Mouse (Mus musculus) urinary bladder, postnatal 25 days (tissue): Measurements from ENCODE around the gene Pef1.
A peak's percentile ranks its signal among the peaks of the same experiment; 100 is the strongest.

Experiments used
- DNase-seq: peaks from one replicate; pipeline ENCODE4 v3.0.0; 2022; ENCODE audit warnings: low spot score

Pef1 gene

DNA sequence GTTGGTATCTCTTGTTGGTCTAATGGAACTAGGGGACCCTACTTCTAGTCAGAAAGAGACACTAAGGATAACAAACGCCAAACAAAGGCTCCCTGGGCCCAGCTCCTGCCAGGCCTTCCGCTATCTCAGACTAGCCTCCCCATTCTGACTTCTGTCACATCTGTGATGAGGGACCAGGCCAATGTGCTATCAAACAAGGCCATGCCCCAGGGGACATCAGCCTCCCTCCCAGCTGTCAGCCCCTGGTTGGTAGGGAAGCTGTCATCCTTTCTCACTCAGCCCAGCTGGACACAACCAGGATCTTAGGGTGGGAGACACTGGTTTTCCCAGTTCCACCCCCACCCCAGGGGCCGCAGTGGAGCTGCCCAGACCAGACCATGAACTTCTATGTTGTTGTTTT is 7.2 kb upstream of the Pef1 start:
- no peak for DNase-seq

DNA sequence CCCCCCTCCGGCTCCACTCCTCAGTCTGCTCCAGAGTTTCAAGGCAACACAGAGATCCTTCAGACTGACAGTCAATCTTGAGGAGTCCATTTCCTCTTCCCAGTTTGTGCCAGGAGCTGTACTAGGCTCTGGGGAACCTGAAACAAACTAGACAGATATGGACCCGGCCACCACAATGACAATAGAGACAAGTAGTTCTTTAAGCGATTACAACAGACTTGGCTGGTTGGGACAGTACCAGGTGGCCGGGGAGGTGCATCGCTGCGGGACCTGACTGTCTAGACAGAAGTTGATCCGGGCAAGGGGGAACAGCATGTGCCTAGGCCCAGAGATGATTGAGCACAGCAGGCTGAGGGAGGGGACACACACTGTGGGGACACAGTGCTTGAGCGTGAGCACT is 1.2 kb upstream of the Pef1 start:
- DNase-seq: no peak

DNA sequence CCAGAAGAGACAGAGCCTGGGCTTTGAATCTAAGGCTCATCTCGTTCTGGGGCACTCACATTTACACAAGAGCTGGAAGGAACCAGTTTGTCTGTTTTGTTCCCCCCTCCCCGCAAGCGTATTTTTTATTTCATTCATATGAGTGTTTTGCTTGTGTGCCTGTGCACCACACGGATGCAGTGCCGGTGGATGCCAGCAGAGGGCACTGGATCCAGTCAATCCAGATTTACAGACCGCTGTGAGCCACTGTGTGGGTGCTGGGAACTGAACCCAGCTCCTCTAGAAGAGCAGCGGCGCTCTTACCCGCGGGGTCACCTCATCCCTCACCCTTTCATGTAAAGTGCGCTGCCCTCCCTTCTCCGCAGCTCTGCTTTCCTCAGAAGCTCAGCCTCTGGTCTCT is 1.3 kb downstream of the Pef1 start:
- no peak for DNase-seq

DNA sequence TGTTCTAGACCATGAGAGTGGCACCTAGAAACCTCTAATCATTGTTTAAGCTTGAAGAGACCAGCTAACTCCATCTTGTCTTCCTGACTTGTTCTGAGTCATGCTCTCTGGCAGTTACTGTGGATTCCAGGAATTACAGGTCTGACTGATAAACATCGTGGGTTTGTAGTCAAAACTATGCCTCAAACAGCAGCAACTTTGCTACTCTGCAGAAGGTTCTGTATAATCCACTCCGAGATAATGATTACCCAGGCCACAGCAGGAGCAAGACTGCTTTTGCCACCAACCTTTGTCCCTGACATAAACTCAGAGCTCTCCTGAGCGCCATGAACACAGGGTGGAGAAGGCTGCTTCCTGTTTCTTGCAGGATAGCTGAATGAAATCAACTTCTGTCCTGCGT is 2.2 kb downstream of the Pef1 start:
- DNase-seq: no peak

DNA sequence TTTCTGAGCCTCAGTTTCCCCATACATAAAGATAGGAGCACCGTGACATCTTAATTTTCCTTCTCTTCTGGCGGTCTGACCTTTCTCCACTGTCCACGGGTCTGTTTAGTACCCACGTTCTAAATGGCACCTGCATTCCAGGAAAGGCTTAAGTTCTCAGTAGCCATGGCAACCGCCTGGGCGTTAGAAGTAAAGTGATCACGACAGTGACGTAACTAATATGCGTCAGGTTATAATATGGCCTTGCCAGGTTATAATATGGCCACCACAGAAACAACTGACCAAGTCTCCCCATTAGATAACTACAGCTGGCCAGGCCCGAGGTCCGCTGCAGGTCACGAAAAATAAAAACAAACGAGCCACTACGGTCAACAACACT is 4.7 kb downstream of the Pef1 start:
- DNase-seq: no peak

DNA sequence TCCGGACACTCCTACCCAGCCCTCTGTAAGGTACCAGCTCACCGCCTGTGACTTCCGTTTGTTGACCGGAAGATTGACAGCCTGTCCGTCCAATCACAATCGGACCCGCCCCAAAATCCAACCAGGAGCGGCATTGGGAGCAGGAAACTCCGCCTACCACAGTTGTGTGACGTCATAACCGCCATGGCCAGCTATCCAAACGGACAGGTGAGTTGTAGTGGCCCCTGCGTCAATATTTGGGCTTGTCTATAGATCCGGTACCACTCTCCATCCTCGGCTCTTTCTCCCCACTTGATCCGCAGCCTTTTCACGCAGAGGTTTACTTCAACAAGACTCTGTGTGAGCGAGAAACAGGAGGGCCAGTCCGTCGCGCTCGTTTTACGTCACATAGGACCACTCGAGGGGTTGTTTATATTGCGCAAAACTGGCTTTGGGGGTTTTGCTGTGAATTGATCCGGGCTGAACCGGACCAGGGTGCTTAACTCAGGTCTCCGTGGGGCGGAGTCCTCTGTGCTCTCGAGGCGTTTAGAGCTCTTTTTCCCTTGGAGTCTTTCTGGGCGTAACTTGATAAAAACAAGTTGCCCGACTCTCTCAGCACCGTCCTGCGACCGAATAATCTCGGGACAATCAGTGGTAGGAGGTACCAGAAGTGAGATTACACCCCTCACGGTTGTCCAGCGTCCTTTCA is 5.2 kb downstream of the Pef1 start:
- peak; percentile 100 for DNase-seq

DNA sequence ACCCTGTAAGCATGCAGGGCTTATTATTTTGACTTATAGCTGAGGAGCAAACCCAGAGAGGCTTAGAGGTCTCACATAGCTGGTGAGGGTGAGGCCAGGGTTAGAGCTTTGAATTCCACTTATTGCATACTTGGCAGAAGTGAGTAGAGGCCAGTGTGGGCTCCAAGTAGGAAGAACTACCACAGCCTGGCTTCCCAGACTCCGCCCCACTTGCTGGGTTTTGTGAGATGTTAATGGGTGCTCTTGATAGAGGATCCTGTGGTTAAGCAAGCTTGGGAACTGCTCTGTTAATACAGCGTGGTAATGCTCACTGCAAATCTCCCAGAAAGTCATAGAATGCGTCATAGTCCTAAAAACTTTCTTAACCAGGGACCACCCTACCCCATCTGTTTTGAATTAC is 6.6 kb downstream of the Pef1 start:
- DNase-seq: no peak

DNA sequence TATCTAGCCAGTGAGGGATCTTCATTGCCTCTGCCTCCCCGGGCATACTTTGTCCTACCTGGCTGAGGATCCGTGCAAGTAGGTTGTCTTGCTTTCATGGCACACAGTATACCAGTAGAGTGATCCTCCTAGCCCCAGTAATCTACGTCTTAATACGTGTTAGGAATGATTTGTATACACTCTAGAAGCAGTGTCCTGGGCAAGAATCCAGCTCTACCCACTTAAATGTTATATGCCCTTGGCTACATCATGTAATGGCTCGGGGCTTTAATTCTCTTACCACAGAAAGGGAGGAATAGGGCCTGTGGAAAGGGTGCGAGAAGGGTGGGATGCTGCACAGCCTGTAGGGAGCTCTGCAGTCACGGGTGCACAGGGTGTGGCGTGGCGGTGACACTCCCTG is 7.3 kb downstream of the Pef1 start:
- no peak for DNase-seq

DNA sequence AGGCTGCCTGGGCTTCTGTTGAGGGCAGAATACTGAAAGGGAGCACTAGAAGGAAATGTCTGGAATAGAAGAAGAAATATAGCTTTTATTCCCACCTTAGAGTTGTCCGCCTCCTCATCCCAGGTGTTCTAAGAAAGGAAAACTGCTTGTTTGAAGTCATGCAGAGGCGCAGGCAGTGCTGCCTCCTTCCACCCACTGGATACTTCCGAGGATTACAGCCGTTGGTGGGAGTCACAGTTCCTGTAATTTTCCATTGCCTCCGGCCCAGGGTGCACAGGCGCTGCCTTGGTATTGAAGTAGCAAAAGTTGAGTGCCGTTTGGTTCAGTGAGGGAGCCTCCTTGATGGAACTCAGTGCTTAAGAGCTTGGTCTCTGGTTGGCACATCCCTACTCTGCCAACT is 7.7 kb downstream of the Pef1 start:
- no peak for DNase-seq

DNA sequence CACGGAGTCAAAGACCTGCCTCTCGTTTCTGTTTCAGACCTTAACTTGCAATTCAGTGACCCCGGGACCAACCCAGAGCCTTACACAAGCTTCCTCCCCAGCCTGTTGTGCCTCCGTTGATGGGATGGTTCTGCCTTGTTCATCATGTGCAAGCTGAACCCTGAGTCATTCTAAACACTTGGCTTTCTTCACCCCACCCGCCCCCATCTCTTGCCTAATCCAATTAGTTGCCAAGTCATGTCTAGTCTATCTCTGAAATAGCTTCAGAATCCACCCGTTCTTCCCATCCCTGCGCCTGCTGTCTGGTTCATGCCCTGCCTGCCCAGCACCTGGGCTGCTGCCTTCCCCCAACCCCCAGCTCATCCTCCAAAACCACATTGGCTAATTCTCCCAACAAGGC is 9.9 kb downstream of the Pef1 start:
- DNase-seq: peak; percentile 43

DNA sequence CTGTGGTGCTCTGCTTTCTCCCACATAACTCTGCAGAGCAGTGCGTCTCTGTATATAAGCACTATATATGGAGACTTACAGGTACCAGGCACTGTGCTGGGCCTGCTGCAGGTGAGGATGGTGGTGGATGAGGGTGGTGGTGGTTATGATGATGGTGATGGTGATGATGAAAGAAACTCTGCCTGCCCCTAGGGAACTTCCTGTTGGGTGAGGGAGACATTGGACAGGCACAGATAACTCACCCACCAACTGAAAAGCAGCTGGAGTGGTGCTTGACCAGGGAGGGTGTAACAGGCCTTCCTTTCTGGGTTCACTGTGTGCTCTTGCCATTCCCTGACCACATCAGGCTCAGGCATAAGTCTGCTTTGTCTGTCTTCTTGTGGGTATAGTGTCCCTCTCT is 10.4 kb downstream of the Pef1 start:
- DNase-seq: no peak

DNA sequence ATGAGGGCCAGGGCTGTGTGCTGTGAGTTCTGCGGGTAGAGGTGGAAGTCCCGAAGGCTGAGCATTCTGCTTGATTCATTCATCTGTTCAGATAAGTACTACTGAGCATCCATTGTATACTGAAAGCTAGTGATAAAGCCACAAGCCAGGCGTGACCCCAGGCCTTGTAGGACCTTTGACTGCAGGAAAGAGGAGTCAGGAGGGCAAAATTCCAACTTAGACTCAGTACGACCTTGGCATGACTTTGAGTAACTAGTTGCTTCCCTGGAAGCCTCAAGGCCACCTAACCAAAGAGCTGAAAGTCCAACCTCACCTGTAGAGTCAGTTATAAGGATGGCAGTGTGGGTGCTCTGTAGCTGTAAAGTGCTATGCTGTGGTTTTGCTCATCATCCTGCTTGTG is 18.4 kb downstream of the Pef1 start:
- no peak for DNase-seq

DNA sequence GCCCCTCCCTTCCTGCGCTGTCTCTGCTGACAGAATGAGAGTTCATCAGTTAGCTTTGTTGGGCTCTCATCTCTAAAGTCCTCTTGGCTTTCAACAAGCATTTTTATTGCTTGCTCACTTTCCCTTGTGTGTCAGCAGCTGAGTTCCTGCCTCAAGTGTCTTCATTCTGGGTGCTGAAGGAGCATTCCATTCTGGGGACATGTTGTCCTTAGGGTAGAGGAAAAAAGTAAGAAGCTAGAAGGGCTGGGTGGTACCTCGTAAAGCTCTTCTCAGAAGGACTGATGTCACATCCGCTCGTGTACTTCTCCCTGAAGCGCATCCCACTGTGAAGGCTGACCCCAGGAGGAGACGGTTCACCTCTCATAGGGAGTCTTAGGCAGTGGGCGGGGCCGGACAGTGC is 19.2 kb downstream of the Pef1 start:
- no peak for DNase-seq

DNA sequence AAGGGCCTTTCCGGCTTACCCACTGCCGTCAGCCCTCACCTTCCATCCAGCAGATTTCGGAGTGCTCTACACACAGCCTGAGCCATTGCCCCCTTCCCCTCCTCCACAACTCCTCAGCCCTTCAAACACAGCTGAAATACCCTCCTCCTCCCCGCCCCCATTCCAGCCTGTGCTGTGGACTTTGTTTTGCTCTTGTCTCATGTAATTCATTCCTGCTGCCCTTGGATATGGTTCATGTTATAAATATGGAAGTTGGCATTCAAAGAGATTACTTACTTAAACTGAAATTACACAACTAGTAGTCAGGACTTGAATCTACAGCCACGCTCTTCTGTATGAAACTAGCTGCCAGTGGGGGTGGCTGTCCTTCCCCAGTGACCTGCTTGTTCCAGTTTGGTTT is 20.7 kb downstream of the Pef1 start:
- DNase-seq: no peak

DNA sequence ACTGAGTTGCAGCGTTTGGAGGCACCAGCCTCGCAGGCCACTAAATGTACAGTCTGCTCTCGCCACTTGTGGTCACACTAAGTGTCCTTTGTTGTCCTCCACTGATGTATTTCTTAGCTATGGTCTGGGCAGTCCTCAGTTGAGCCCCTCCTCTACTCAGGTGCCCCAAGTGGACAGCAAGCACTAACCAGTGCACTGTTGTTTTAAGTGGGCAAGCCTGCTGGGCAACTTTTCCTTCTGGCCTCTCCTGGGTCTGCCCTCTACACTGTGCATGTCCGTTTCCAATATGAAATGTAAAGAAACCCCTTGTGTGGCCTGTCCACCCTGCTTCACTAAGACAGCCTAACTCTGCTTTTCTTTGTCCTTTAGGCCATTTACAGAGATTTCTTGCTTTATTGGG is 21.8 kb downstream of the Pef1 start:
- DNase-seq: no peak

DNA sequence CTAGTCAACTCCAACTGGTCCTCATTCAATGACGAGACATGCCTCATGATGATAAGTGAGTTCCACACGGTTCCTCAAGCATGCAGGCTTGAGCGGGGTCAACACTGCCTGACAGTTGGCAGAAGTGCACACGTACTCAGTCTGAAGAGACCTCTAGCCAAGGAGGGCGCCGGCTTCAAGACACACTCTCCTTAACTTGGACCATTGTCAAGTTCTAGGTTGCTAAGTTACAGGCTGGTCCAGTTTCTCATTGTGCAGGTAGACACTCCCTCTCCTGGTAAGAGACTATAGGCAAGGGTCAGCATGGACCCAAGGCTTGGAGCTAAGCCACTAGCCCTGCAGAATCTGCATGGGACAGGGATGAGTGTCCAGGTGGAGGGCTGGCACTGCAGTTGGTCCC is 22.8 kb downstream of the Pef1 start:
- DNase-seq: no peak

DNA sequence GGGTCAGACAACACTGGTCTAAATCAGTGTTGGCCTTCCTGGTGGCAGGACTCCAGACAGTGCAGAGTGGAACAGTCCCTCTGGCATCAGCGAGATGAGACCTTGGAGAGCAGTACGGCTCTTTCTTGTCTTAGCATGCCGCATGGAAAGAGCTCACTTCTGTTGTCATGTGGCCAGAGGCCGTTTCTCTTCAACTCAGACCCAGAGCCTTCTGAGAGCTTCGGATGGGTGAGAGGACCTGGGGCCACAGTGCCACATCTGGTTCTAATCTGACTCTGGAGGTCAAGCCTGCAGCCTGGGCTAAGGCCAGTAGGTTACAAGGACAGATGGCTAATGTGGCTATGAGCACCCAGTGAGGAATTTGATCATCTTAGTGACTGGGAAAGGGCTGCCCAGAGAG is 23.6 kb downstream of the Pef1 start:
- no peak for DNase-seq

DNA sequence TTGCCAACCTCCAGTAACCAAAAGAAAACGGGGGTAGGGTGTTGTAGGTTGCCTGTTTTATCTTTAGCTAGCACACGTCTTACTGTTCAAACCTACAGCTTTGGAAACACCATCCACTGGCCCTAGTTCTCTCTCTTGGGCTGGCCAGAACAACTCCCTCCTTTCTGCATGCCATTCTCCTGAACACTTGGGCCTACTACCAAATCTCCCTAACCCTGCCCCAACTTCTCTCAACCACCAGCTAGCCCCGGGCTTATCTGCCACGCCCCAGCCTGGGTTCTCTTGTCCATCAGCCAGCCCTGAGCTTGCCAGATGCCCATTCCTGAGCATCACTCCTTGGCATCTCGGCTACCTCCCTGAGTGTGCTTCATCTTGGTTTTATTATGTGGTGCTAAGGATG is 26.5 kb downstream of the Pef1 start:
- DNase-seq: no peak

DNA sequence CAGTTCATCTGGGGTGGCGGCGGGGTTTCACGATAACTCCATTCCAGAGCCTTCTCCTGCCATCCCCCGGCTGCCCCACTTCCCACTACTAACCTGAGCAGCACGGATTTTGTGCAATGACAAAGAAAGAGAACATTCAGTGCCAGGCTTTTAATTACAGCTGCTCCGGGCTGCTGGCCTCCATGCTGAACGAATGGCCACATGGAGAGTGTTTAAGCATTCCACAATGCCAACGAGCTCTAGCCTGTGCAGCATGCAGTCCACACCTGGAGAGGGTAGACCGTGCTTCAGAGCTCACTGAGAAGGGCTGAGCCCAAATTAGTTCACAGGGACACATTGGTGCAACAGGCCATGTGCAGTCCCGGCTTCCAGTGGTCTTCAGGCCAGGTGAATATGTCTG is 27.7 kb downstream of the Pef1 start:
- DNase-seq: no peak

DNA sequence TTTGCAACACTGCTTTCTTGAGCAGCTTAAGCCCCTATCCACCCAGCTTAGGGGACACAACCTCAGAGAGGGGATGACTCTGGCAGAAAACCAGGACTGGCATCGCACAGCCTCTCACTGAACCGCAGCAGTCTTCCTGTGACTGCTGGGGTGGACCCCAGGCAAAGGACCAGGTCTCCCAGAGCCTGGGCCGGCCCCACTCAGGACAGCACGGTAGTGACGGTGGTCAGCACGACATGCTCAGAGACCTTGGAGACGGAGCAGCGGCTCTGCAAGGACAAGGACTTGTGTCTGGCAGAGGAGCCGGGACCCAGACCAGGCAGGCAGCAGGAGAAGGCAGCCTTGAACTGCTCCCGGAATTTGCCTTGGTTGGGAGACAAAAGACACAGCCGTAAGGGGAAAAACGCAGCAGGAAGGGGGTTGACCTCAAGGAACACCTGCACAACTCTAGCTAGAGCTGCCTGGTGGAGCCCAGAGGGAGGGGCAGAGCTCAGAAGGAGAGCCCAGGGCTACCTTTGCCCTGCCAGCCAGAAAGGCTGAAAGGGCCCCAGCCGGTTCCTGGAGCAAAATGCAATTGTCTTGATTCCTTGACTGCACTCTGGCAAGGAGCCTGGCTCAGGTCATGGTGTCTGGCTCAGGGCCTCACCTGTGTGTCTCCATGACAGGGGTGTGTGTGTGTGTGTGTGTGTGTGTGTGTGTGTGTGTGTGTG is 28.4 kb downstream of the Pef1 start:
- no peak for DNase-seq

DNA sequence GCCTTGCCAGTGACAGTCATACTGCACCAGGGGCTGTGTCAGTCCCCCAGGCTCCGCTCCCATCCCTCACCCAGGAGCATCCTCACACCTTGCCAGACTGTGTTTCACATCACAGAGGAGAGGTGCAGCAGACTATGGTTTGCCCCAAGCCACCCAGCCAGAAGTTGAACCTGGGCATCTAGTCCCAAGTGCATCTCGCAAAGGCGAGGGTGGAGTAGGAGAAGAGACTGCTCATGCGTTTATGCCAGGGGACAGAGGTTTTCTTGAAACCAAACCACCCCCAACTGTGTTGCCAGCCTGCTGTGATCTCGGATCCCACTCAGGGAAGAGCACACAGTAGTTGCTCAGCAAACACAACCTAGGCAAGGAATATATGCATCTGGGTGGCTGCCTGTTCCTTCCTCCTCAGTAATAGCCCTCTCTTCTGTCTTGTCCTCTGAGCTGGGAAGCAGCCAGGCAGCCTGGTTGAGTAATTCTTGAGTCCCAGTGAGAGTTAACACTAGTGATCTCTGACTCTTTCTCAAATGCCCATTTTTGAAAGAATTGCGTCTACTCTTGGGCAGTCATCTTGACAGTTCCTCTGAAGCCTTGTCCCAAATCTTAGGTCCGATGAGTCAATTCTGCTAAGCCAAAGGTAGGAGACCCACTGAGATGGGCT is 29.2 kb downstream of the Pef1 start:
- DNase-seq: no peak

DNA sequence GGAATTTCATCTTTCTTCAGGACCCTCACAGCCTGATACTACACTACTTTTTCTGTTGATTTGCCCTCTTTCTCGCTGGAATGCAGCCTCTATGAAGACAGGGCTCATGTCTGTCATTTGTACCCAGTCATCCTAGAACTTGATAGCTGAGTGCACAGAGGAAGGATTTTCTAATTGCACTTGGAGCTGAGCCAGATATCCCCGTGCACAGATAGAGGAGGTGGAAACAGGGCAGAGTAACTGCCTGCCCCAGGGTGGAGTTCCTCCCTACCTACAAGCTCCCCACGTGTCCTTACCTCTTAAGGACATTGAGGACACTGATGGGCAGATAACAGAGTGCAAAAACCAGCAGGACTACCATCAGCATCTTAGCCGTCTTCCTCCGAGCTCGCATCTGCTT is 31.0 kb downstream of the Pef1 start:
- DNase-seq: no peak

DNA sequence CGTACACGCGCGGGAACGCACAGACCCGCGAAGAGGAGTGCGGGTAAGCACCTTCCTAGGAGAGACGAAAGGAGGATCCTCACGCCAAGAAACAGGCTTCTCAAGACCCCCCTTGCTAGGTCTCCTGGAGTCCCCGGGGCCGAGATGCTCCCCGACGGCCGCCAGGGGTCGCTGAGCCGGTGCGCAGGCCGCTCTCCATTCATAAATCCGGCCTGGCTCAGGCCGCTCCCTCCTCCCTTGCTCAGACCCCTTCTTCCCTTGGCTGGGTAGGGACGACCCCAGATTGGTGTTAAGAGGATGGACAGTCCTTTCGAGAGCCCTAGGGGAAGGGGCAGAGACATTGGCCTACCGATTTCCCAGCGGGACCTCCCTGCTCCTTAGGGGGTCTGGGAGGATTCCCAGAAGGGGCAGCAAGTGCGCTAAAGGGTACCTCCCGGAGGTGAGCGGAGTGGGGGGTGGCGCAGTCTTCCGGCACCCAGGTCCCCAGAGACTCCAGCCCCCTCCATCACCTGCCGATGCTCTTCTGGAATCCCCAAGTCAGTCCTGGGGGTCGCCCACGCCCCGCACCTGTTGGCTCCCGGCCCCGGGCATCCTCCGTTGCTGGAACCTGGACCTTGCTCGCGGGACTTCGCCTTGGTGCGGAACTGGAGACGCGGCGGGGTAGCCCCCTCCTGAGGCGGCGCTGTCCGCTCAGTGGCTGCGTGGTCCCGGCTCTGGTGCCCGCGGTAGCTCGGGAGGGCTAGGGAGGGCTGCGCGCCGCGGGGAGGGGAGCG is 36.3 kb downstream of the Pef1 start:
- DNase-seq: peak; percentile 77
